Mouse (Mus musculus): Measurements from ENCODE around the gene Siglecg.

DNA sequence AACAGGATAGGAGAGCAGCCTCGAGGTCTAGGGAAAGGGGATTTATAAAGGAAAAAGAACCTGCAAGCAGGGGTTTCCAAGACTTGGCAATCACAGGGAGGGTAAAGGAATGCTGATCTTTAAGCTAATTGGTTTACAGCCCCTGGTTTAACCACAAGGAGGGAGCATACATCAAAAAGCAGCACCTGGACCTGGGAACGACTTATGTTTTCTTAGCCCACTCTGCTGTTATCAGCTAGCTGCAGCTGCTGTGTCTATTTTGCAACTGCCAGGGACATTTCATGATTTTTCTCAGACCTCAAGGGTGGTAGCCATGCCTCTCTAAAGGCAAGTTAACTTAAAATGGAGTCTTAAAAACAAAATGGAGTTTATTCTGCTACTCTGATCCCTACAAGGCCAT is 5.3 kb upstream of the Siglecg start:
- TF ChIP-seq CTCF (IDR thresholded peaks at IDR 0.05; ENCODE audit: low read depth) (no peak), EP300 (optimal IDR thresholded peaks at IDR 0.05) (no peak)

All from stomach, postnatal 0 days (tissue).